Mouse (Mus musculus) adrenal gland, postnatal 14 days (tissue): Measurements from ENCODE around the gene Obox5. TPM values are rescaled to one million over a fixed set of nuclear protein-coding genes. Genes with fewer than 3 reads are reported as not detected.
"Not testable (repeated sequence)": the region's sequence is repeated elsewhere in the genome, so short reads cannot be mapped to it uniquely, and the experiment has no call there.

Experiments used
- DNase-seq: peaks from one replicate; pipeline ENCODE4 v3.0.0; 2021; ENCODE audit warnings: mixed read lengths
- long read RNA-seq, 2 experiments: library from polyadenylated mRNA; stranded (forward); transcript quantifications; one replicate each; pipeline ENCODE4 v2.0.0; 2021
- total RNA-seq: library from RNA; stranded (reverse); gene quantifications from 2 replicates; pipeline ENCODE4 v1.2.3, GENCODE M21; 2021

The Obox5 gene
- total RNA-seq = not detected in 2 replicates
- long read RNA-seq, experiment 1 = 0 reads
- long read RNA-seq, experiment 2 = 0 reads

DNA sequence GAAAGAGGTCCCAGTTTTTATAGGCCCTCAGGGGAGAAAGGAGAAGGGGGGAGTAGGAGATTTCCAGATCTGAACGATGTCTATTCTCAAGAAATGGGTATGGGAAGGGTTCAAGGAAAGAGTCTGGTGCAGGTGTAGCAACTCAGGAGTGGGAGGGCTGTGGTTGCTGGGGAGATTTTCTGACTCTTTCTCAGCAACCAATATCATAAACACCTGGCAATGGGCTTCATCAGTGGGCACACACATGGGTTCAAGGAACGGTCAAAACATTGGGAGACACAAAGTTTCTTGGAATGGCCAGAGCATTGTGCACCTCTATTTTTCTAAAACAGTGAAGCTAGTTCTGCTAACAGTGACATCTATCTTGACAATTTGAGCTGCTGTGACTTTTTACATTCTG is at the start of gene Obox5:
Gene Obox5, plus strand, starts transcription at position 301 of the 400 bp plus-strand sequence.
- not testable (repeated sequence) for DNase-seq

DNA sequence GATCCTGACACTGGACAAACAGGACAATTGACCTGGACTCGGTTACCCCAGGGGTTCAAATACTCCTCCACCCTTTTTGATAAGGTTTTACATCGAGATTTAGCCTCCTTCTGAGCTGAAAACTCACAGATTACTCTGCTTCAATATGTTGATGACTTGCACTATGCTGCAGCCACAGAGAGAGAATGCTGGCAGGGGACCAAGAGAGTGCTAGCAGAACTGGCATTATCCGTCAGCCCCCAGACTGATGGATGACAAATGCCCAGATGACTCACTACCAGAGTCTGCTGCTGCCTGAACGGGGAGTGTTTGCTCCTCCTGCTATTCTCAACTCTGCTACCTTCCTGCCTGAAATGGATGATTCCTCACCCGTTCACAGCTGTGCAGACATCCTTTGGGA is 635 bp upstream of the Obox5 start:
- DNase-seq = not testable (repeated sequence)

Other genes starting within 250 kb of the Obox5 start
- not detected in 2 replicates for gene Obox3, start 110.2 kb upstream of the Obox5 start, total RNA-seq
- not detected in 2 replicates for gene Obox6, start 89.5 kb downstream of the Obox5 start, total RNA-seq
- gene Crx, start 129.8 kb downstream of the Obox5 start, total RNA-seq = not detected in 2 replicates
- not detected in 2 replicates for gene Crxos, start 132.5 kb downstream of the Obox5 start, total RNA-seq
- gene Selenow, start 172.3 kb downstream of the Obox5 start, total RNA-seq = 191 and 202 TPM in 2 replicates
- 196 and 213 TPM in 2 replicates for gene Nop53, start 195.9 kb downstream of the Obox5 start, total RNA-seq
- gene Ehd2, start 217.4 kb downstream of the Obox5 start, total RNA-seq = 119 and 121 TPM in 2 replicates